Mouse (Mus musculus): ENCODE measurements at regions not wholly inside any gene's neighbourhood (a gene's known extent, or its start where the extent isn't known, plus 50 kb on each side); places are given as distances from the start of the nearest gene placed in this dataset.

DNA sequence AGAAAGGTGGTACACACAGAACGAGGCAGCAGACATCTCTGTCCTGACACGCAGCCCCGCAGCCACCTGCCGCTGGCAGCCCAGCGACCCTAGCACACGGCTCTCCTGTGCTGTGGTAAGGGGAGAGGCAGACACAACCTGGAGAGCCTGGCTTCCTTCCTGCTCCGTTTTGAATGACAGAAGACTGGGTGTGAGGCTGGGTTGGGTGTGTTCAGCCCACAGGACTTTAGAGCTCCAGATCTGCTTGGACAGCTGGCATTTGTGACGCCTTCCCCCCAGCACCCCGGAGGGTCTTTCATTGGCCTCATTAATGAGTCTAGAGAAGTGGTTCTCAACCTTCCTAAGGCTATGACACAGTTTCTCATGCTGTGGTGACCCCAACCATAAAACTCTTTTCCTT is 91.7 kb upstream of the Pcbd1 start:
- Histone ChIP-seq H3K4me3 (ENCODE audit: insufficient read depth, low read length) (no peak overlapping the region), H3K4me1 (ENCODE audit: control insufficient read depth, insufficient read depth, low read length) (no peaks in the 10 kb centered on the region), H3K27ac (ENCODE audit: insufficient read depth, low read length) (no peak overlapping the region)
- TF ChIP-seq CTCF (IDR thresholded peaks at IDR 0.05; ENCODE audit: borderline replicate concordance, insufficient read depth, low read length) (no peak), POLR2A (IDR thresholded peaks at IDR 0.05; ENCODE audit: low read depth, low read length) (no peak)

DNA sequence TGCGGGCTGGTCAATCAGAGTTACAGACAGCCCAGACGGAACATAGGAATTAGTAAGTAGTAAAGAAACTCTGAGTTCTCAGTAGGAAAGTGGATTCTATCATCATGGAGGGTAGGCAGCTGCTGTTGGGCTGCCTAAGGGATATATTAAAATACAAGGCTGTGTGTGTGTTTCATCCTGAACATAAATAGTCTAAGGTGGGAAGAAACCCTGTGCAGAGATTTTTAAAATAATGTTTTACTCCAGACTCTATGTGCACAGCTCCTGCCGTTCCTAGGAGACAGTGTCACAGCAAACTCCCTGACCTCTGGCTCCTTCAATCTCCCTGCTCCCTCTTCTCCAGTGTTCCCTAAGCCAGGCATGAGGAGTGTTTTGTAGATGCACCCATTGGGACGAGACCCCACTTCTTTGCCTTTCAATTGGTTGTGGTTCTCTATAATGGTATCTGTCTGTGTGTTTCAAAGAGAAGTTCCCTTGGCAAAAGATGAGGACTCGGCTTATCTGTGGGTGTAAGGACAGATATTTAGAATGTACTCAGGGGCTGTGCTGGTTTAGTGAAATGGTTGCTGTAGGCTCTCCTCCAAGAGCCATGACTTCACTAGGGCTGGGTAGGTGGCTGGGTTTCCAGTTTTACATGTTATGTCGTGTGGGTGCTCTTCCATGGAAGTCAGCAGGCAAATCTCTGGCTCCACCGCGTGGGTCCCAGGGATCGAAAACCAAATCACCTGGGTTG is 93.1 kb upstream of the Pcbd1 start:
- no peaks in the 10 kb centered on the region for H3K4me1 ChIP-seq (ENCODE audit: control insufficient read depth, insufficient read depth, low read length)
- no peak overlapping the region for H3K27ac ChIP-seq (ENCODE audit: insufficient read depth, low read length)
- H3K4me3 ChIP-seq (ENCODE audit: insufficient read depth, low read length), result no peak overlapping the region
- TF ChIP-seq POLR2A (IDR thresholded peaks at IDR 0.05; ENCODE audit: low read depth, low read length) (no peak), CTCF (IDR thresholded peaks at IDR 0.05; ENCODE audit: borderline replicate concordance, insufficient read depth, low read length) (no peak)

DNA sequence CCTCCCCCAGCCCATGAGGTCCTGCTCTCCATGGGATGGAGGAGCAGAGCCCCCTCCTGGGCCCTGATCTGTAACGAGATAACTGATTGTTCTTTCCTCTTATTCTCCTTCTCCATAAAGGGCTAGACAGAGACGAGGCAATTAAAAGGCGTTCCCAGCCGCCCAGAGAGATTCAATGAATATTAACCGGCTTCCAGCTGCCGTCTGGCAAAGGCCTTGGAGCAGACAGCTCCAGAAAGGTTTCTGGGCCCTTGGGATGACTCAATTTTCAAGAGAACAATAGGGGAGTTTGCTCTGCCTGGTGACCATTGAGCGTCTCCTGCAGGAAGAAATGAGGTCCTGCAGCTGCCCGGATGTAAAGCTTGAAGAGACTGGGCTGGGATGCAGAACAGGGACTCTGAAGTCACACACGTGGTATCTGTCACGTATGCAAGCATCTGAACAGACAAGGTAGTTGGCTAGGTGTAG is 104.0 kb upstream of the Pcbd1 start:
- Histone ChIP-seq H3K4me1 (ENCODE audit: control insufficient read depth, insufficient read depth, low read length) (no peaks in the 10 kb centered on the region), H3K4me3 (ENCODE audit: insufficient read depth, low read length) (no peak overlapping the region)
- no peak for TF ChIP-seq CTCF (IDR thresholded peaks at IDR 0.05; ENCODE audit: borderline replicate concordance, insufficient read depth, low read length)
- no peak for TF ChIP-seq POLR2A (IDR thresholded peaks at IDR 0.05; ENCODE audit: low read depth, low read length)

DNA sequence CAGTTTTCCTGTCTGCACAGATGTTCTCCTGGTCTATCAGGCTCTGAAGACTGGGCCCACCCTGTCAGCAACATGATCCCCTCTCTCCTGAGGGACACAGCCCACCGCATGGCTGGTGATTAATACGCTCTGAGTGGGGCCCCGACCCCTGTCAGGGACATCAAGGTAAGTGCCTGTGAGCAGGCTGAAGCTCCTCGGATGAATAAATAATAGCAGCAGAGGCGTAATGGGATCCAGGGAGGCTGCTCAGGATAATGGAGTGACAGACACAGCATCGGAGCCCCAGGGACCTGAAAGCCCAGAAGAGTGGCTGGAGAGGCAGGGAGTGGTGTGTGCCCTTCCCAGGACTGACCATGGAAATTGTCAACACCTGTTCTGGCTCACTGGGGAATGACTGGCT is 107.4 kb upstream of the Pcbd1 start:
- Histone ChIP-seq H3K27ac (ENCODE audit: insufficient read depth, low read length) (no peak overlapping the region), H3K4me1 (ENCODE audit: control insufficient read depth, insufficient read depth, low read length) (no peaks in the 10 kb centered on the region), H3K4me3 (ENCODE audit: insufficient read depth, low read length) (no peak overlapping the region)
- TF ChIP-seq CTCF (IDR thresholded peaks at IDR 0.05; ENCODE audit: borderline replicate concordance, insufficient read depth, low read length) (no peak), POLR2A (IDR thresholded peaks at IDR 0.05; ENCODE audit: low read depth, low read length) (no peak)

More for the DNA sequence above, 104.0 kb upstream of the Pcbd1 start:
- no peak overlapping the region for H3K27ac ChIP-seq (ENCODE audit: insufficient read depth, low read length)

DNA sequence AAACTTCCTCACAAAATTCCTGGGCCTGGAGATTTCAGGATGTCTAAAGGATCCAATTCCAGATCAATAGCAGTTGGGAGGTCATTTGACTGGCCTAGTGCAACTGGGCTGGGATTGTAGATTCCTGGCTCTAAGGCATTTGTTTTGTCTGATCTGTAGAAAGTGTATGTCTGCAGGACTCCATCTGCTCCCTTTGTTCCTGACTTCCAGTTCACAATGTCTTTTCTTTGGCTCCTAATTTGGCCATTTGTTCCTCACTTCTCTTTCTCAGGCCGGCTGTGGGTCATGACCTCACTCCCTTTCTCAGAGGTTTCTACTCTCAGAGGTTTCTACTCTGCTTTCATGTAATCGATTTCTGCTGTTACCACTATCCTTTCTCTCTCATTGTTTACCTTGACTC is 115.5 kb upstream of the Pcbd1 start:
- no peak for TF ChIP-seq POLR2A (IDR thresholded peaks at IDR 0.05; ENCODE audit: low read depth, low read length)
- no peak for TF ChIP-seq CTCF (IDR thresholded peaks at IDR 0.05; ENCODE audit: borderline replicate concordance, insufficient read depth, low read length)
- Histone ChIP-seq H3K4me3 (ENCODE audit: insufficient read depth, low read length) (no peak overlapping the region), H3K27ac (ENCODE audit: insufficient read depth, low read length) (no peak overlapping the region), H3K4me1 (ENCODE audit: control insufficient read depth, insufficient read depth, low read length) (no peaks in the 10 kb centered on the region)

DNA sequence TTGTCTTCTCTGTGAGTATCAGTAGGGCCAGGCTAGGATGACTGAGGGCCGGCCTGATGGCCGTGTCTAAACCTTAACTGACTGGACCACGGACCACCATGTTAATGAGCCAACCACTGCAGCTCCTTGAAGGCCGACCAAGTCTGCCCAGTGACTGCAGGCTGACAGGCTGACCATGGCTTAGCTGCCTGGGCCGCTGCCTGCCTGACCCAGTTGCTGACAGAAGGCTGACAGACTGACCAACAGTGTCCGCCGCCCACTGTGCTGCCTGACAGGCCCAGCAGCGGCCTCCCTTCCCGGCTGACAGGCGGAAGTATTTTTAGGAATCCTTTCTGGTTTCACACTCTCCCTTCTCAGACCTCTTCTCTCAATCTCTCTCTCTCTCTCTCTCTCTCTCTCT is 124.3 kb upstream of the Pcbd1 start:
- no peak overlapping the region for H3K4me3 ChIP-seq (ENCODE audit: insufficient read depth, low read length)
- no peaks in the 10 kb centered on the region for H3K4me1 ChIP-seq (ENCODE audit: control insufficient read depth, insufficient read depth, low read length)
- no peak overlapping the region for H3K27ac ChIP-seq (ENCODE audit: insufficient read depth, low read length)
- TF ChIP-seq CTCF (IDR thresholded peaks at IDR 0.05; ENCODE audit: borderline replicate concordance, insufficient read depth, low read length), result no peak
- TF ChIP-seq POLR2A (IDR thresholded peaks at IDR 0.05; ENCODE audit: low read depth, low read length), result no peak

DNA sequence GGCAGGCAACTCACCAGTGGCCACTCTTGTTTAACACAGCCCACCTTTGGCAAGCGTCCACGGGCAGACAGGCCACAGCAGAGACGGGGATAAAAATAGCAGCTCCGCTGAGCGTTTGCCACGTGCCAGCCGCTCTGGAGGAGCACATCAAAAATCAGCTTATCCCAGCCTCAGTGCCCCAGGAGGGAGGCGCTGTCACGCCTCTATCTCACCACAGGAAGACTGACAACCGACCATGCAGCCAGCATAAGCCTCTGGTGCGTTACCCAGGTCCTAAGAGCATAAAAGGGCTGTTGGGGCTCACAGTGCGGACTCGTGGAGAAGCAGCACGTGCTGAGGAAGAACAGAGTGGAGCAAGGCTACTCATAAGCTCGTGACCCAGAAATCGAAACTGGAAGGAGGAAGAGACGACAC is 126.4 kb upstream of the Unc5b start:
- no peak overlapping the region for H3K4me3 ChIP-seq (ENCODE audit: insufficient read depth, low read length)
- TF ChIP-seq POLR2A (IDR thresholded peaks at IDR 0.05; ENCODE audit: low read depth, low read length) (no peak), CTCF (IDR thresholded peaks at IDR 0.05; ENCODE audit: borderline replicate concordance, insufficient read depth, low read length) (no peak)
- H3K4me1 ChIP-seq (ENCODE audit: control insufficient read depth, insufficient read depth, low read length), result no peaks in the 10 kb centered on the region
- no peak overlapping the region for H3K27ac ChIP-seq (ENCODE audit: insufficient read depth, low read length)

DNA sequence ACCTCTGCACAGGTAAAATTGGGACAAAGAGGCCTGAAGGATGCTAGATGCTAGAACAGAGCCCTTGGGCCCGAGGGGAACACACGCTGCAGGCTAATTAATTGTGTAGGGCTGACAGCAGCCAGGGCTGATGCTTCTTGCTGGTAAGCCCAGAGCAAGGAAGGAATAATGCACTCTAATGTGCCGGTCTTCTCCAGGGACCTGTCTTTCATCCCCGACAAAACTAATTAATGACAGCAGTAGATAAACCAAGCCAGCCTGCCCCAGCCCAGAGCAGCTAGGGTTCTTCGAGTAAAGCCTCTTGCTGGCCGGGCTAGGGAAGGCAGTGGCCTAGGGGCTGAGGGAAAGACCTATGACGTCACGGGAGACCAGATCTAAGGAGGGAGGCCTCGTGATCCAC is 124.1 kb upstream of the Unc5b start:
- Histone ChIP-seq H3K4me1 (ENCODE audit: control insufficient read depth, insufficient read depth, low read length) (no peaks in the 10 kb centered on the region), H3K27ac (ENCODE audit: insufficient read depth, low read length) (no peak overlapping the region), H3K4me3 (ENCODE audit: insufficient read depth, low read length) (no peak overlapping the region)
- no peak for TF ChIP-seq POLR2A (IDR thresholded peaks at IDR 0.05; ENCODE audit: low read depth, low read length)
- no peak for TF ChIP-seq CTCF (IDR thresholded peaks at IDR 0.05; ENCODE audit: borderline replicate concordance, insufficient read depth, low read length)

DNA sequence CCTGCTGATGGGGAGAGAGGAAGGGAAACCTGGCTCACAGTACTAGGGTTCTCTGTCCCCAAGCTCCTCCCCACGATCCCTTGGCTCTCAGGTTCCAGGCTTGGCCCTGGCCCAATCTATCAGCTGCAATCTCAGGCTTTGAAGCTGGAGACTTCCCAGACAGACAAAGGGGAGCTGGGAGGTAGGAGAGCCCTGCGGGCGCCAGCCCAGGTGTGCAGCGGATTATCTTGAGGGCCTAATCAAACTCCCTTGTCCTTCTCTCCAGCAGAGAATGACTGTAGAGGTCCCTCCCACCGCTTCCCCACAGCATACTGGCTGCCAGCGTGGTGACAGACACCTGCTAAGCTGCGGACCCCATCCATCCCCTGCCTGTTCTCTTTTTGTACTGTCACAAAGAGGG is 121.1 kb upstream of the Unc5b start:
- Histone ChIP-seq H3K4me1 (ENCODE audit: control insufficient read depth, insufficient read depth, low read length) (0 out of 2 replicates have a peak, but pooled peaks cover 3% of the 10 kb centered on the region), H3K4me3 (ENCODE audit: insufficient read depth, low read length) (no peak overlapping the region), H3K27ac (ENCODE audit: insufficient read depth, low read length) (no peak overlapping the region)
- TF ChIP-seq POLR2A (IDR thresholded peaks at IDR 0.05; ENCODE audit: low read depth, low read length), result no peak
- no peak for TF ChIP-seq CTCF (IDR thresholded peaks at IDR 0.05; ENCODE audit: borderline replicate concordance, insufficient read depth, low read length)

DNA sequence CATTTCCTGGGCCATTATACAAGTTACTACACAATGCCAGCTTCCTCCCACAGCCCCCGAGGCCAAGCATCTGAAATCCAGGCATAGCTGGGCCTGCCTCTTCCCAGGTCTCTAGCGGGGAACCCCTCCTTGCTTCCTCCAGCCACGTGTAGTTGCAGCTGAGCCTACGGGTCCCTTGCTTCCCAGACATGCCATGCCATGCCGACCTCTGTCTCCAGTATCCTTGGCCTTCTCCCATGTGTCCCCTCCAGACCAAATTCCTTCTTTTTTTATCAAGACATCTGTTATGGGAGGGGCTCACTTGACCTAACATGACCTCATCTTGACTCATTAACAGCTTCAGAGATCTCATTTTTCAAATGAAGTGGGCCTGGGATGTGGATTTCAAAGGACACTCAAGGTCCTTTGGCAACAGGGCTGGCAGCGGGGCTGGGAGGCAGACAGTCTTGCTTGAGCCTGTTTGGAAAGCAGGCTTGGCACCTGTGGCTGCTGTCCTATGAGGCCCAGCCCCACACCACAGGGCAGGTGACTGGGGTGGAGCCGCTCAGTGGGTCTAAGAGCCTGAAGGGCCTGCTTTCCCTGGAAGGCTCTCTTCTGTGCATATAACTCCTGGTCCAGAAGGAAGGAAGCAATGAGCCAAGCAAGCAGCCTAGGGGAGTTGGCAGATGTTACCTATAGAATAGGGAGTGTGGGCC is 117.7 kb upstream of the Unc5b start:
- H3K4me3 ChIP-seq (ENCODE audit: insufficient read depth, low read length), result no peak overlapping the region
- H3K27ac ChIP-seq (ENCODE audit: insufficient read depth, low read length), result no peak overlapping the region
- 0 out of 2 replicates have a peak, but pooled peaks cover 3% of the 10 kb centered on the region for H3K4me1 ChIP-seq (ENCODE audit: control insufficient read depth, insufficient read depth, low read length)
- no peak for TF ChIP-seq POLR2A (IDR thresholded peaks at IDR 0.05; ENCODE audit: low read depth, low read length)
- no peak for TF ChIP-seq CTCF (IDR thresholded peaks at IDR 0.05; ENCODE audit: borderline replicate concordance, insufficient read depth, low read length)
